Mouse (Mus musculus): ENCODE data around the gene Nit2.

Gene Nit2

DNA sequence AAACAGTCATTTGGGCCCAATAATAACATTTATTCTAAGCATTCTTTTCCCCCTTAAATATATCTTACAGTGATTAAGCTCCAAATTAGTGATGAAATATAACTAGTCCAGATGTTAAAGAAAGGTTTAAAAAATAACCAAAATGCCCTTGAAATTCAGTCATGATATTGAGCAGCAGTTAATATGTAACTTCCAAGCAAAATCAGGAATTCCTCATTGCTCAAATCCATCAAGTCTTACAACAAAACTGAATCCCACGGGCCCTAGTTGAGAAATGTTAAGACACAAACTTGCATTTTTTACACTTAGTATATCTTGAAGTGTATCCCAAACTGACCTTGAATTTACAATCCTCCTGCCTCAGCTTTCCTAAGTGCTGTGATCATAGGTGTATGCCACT is 3.4 kb downstream of the Nit2 start:
- no peak for DNase-seq (ENCODE audit: inconsistent age in 2 of 2, low spot score in 1 of 2)

DNA sequence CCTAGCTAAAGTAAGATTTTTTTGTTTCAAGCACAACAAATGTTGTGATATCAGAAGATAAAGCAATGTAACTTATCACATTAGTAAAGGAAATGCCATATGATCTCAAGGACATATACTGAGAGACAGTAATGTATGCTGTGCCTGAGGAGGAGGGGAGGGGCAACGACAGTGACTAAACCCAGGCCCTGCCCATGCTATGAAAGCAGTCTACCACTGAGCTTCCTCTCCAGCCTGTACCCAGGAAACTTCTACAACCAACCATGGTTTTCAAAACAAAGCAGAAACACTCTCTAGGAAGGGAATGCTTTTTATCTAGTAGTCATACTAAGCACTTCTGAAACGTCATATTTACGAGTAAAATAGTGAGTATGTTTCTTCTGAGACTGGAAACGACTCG is 4.3 kb downstream of the Nit2 start:
- no peak for DNase-seq (ENCODE audit: inconsistent age in 2 of 2, low spot score in 1 of 2)

DNA sequence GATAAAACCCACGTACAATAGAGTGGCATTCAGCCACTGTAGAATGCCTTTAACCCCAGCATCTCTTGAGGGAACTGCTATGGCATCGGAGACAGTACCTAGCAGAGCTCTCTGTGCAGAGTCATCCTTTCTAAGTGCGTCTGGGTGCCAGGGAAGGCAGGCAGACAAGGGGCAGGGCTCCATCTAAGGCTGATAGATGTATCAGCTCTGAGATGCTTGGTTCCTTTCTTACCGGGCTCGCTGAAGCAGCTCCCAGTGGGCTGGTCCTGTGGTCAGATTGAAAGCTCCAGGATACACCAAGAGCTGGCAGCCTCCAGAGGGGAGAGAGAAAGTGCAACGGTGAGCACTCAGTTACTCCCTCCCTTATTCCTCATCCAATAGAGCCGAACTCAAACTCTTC is 7.3 kb downstream of the Nit2 start:
- no peak for DNase-seq (ENCODE audit: inconsistent age in 2 of 2, low spot score in 1 of 2)

DNA sequence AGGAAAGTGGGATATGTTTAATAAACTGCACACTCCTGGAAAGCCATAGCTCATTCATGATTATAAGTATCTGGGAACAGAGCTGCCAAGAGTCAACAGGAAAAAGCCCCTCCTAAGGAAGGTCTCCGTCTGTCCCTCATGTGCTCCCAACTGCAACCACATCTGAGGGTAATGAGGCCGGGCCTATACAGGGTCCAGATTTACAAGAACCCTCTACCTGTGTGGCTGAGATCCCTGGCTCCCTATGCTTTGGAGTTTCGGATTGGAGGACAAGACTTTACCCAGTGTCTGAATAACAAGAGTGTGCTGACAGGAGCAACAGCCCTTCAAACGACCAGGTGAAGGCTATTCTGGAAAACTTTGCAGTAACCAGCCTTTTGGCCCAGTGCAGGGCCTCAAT is 9.4 kb downstream of the Nit2 start:
- DNase-seq (ENCODE audit: inconsistent age in 2 of 2, low spot score in 1 of 2) = no peak

DNA sequence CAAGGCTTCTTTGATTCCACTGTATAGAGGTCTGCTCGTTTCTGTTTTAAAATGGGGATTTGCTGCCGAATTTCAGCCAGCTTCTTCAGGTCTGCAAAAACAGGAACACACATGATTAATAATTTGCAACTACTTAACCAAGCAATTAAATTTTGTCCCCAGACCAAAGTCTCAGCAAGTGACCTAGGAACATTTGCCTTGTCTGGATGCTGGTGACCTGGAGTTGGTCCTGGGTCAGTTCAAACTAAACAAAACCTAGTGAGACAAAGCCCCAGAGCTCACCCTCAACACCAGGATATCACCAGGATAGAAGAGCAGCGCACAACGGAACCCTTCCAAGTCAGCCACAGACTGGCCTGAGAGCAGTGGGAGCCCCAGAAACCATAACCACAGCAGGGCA is 10.1 kb downstream of the Nit2 start:
- no peak for DNase-seq (ENCODE audit: inconsistent age in 2 of 2, low spot score in 1 of 2)

DNA sequence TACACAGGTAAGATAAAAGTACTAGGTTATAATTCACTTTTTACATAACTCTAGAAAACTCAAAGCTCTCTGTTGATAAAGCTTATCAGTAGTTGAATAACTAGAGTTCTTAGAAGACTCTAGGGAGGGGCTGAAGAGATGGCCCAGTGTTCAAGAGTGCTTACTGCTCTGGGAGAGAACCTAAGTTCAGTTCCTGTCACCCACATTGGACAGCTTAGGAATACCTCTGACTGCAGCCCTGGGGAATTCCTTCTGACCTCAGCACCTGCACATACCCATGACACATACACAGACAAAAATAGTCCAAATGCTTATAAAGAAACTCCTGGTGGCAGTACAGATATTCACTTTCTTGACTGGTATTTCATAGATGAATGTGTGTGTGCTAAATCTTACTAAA is 11.2 kb downstream of the Nit2 start:
- DNase-seq (ENCODE audit: inconsistent age in 2 of 2, low spot score in 1 of 2) = no peak

DNA sequence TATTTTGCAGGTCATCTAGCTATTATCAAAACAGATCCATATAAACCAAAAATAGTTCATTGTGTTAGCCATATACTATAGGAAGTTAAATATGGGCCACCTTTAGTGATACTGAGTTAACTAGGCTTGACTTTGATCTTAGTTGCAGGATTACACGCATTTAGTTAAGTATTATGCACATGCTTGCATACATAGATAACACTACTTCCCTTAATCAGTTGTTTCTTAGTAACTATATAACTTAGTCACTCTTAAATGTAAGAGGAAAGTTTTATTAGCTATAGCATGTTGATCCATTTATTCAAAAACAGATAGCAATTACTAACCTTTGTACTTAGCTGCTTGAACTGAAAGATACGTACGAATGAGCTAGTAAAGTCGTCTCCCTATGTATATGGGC is 15.7 kb downstream of the Nit2 start:
- no peak for DNase-seq (ENCODE audit: inconsistent age in 2 of 2, low spot score in 1 of 2)

DNA sequence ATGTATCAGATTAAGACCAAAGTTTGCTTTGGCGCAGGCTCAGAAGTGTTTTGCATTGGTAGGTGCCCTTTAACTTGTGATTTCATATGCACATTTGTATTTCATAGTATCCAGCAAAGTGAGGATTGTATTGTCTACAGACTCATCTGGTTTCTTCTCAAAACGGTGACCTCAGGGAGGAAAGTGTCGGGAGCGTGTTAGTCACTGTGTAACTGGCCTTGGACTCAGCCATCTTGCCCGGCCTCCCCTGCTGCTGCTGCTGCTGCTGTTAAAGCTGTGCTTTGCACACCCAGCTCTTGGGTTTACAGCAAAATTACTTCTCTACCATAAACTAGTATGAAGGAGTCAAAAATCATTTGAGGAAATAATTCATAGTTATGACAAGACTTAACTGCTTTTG is 22.4 kb downstream of the Nit2 start:
- peak; percentile 65 to 78 for DNase-seq (ENCODE audit: inconsistent age in 2 of 2, low spot score in 1 of 2)

DNA sequence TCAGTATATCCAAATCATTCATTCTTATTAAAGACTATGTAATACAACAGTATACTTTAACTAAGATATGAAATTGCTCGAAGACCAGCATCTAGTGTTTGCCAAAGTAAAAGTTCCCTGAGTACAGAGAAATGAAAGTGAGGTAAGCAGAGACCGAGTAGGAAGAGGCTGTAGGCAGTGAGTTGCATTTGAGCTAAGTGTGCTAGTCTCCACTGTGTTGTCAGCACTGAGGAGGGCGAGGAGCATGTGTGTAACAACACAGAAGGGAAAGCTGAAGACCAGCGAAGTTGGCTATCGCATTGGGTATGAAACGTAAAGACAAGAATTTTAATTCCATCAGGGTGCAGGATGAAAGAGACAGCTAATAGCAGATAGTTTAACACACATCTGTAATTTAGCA is 33.5 kb downstream of the Nit2 start:
- no peak for DNase-seq (ENCODE audit: inconsistent age in 2 of 2, low spot score in 1 of 2)

DNA sequence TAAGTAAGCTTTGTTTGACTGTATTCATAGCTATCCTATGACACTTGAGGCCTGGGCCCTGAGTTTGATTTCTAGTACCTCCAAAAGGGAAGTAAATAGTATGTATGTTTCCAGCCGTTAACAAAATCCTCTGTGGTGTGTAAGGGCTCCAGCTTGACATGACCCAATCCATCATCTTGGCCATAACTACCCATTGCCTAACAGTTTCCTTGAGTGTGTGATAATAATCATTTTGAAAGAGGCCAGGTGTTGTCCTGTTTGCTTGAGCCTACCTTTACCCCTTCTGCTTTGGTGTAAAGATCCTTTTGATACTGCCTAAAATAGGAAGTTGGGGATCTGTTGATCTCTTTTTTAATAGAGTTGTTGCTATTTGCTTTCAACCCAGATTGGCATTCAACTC is 34.8 kb downstream of the Nit2 start:
- peak in 1 of 2 experiments; percentile 30 for DNase-seq (ENCODE audit: inconsistent age in 2 of 2, low spot score in 1 of 2)

DNA sequence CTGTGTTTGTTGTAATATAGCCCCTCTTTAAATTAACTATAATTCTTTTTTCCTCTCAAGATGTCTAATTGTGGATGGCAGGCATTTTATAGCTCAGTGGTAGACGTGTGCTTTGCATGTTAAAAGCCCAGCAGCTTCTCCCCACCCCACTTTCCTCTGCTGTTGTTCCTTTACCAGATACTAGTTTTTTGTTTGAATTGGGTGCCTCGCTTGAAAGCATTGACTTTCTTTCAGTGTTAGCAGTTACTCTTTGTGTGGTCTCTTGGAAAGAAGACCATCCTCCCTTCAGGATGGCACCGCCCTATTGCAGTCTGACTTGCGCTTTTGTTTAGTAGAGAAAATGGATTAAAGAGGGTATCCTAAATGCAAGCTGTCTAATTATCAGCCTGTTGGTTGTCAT is 35.6 kb downstream of the Nit2 start:
- DNase-seq (ENCODE audit: inconsistent age in 2 of 2, low spot score in 1 of 2) = no peak

DNA sequence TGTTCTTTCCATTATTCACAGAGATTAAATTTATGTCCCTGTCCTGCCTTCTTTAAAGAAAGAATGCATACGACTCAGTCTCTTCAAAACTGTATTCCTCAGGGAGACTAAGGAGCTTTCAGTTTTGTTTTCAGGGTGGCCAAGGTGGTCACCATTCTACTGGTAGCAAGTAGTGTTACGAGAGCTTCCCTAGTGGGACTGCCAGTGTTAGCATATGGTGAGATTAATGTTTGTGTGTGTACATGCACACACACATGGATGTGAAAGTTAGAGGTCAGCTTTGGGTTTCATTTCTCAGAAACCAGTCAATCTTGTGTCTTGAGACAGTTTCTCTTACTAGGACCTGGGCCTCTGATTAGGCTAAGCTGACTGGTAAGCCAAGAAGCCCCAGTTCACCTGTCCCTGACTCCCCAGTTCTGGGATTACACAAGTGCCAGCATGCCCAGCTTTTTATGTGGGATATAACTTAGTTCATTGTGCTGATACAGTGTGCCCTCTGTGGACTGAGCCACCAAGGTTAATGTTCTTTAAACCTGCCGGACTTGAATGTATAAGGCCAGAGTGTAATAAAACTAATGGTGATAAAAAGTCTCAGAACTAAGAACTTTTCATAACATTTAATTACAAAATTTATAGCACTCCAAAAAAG is 36.3 kb downstream of the Nit2 start:
- peak in 1 of 2 experiments; percentile 46 for DNase-seq (ENCODE audit: inconsistent age in 2 of 2, low spot score in 1 of 2)

DNA sequence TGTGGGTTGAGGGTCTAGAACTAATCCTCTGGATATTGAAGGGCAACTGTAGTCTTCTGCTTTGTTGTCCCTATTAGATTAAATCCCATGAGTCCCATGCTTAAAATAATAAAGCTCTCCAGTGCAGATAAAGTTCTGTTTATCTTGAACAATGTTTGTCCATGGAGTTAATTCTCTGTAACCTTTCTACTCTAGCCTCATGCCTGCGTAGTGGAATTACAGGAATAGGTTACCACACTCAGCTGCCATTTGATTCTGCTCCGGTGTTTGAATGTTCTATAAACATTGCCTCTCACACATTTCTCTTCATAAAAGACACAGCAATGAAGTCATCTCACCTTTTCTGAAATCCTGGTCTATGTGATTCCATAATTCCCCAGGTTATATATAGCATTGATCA is 39.3 kb downstream of the Nit2 start:
- DNase-seq (ENCODE audit: inconsistent age in 2 of 2, low spot score in 1 of 2) = no peak

DNA sequence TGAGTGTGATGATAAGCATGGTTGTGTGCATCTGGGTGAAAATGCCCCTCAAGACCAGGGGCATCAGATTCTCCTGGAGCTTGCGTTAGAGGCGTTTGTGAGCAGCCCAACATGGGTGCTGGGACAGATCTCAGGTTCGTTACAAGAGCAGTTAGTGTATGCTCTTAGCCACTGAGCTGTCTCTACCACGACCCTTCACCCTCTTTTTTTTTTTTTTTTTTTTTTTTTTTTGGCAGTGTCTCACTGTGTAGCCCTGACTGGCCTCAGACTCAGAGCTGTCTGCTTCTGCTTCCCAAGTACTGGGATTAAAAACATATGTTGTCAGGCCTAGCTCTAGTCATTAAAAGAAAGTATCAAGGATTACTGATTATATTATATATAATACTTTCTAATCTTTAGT is 40.9 kb downstream of the Nit2 start:
- DNase-seq (ENCODE audit: inconsistent age in 2 of 2, low spot score in 1 of 2) = peak in 1 of 2 experiments; percentile 21

DNA sequence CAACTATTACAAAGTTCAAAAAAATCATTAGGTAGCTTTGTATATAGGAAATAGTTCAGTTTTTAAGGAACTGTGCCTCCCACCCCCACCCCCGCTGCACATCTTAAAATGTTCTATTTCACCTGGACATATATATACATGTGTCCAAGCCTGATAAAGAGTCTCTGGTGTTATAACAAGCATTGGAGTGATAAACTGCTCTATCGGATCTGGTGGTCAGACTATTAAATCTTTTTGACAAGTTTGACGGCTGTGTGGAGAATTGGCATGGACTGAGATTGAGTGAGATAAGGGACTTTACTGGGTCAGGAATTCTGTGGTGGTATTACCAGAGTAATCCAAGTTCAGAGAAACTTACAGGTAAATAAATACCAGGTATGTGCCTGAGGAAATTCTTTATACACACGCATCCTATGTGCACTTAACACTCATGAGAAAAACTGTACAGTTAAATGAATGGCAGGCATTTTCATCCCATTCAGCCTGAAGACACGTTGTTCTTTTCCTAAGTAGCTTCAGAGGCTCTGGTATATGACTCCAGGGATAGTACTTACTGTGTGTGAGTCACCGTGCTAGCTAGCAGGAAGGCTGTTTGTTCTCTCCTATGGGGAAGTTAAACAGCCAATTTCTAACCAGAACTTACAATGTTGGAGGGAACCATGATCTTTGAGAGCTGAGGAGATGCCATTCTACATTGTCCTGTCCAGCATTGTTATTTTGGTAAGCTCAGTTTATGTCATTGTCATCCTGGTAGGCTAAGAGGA is 44.3 kb downstream of the Nit2 start:
- DNase-seq (ENCODE audit: inconsistent age in 2 of 2, low spot score in 1 of 2) = peak in 1 of 2 experiments; percentile 62

DNA sequence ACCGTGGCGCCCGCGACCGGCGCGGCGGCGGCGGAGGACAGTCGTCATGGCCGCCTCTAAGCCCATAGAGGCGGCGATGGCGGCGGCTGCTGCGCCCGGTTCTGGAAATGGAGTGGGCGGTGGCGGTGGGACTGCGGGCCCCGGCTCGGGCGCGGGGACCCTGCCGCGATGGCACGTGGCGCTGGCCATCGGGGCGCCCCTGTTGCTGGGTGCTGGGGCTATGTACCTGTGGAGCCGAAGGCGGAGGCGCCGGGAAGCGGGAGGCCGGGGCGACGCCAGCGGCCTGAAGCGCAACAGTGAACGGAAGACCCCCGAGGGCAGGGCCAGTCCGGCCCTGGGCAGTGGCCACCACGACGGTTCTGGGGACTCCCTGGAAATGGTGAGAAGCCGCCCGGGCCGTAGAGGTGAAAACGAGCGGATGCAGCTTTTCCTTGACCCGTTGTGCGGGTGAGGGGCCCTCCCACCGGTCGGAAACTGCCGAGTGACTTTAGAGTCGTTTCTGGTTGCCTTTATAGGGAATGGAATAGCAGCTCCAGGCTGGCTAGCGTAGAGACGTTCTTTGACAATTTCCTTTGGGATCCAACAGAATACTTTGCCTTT is 45.2 kb downstream of the Nit2 start:
- DNase-seq (ENCODE audit: inconsistent age in 2 of 2, low spot score in 1 of 2) = no peak

DNA sequence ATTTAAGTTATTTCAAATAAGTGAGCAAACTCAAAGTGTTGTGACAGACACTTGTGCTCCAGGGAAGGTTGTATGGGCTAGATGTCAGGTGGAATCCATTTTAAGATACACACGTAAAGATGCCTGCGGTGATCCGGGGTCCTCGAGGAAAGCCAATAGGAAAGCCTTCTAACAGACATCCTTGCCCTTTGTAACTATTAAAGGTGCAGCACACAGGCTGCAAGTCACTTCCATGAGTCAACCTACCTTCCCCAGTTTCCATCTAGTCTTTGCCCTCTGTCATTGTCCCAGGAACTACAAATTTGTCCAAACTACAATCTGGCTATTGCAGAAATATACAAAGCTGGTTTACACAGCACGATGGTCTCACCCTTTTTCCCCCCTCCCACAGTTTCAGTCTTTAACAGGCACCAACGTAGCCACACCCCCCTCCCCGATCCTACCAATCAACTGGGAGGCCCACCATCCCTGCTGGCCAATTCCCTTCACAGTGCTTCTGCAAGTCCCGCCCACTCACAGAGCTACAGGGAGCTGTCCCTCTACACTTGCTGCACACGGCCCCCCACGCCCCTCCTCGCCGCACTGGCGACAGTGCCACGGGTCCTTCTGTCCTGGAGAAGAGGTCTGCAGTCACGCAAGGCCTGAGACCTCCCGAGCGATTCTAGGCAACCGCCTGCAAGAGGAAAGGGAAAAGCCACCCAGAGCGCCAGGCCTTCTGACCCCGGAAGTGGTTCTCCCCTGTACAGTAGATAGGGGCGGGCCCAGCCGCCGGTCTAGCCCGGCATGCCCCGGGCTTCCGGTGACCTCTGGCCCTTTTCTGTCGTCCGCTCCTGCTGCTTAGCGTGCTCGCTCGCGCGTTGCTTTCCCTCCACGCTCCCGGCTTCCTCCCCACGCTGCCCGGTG is 46.0 kb downstream of the Nit2 start, which contains the start of gene Tomm70a:
Gene Tomm70a, plus strand, starts transcription at position 791 of the 903 bp plus-strand sequence.
- peak; percentile 95 to 99 for DNase-seq (ENCODE audit: inconsistent age in 2 of 2, low spot score in 1 of 2)

DNA sequence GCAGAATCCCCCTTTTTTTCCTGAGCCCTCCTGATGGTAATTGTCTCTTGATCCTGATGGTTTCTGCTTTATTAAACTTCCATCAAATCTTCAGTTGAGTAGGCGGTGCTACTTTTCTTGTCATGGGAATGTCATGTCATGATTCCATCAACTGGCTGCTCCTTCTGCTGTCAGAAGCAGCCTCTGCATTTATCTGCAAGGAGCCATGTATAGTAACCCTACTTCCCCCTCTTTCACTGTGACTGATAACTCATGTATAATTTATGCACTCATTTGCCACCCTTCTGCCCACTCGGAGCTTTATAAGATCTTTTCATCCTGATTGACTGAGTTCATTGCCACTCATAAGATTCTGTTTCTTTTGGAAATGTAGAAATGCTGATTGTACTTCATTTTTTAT is 49.6 kb downstream of the Nit2 start:
- no peak for DNase-seq (ENCODE audit: inconsistent age in 2 of 2, low spot score in 1 of 2)

DNA sequence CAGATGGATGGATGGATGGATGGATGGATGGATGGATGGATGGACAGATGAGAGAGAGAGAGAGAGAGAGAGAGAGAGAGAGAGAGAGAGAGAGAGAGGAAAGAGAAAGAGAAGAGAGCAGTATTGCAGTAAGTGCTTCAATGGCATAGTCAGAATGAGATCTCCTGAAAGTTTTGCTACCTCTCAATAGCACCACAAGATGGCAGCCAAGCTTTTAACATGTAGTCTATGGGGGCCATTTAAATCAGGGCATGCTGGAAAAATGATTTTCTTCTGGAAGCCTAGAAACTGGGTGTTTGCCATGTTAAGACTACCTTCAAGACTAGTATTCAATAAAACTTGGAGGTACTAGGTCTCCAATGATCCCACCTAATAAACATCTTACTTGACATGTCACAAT is 51.1 kb downstream of the Nit2 start:
- DNase-seq (ENCODE audit: inconsistent age in 2 of 2, low spot score in 1 of 2) = peak in 1 of 2 experiments; percentile 48

Measured in adrenal gland, adult (tissue).